Mouse (Mus musculus) erythroblast, embryonic 14.5 days (primary cell): Measurements from ENCODE around the gene Gm9745.
"Not testable (repeated sequence)": the region's sequence is repeated elsewhere in the genome, so short reads cannot be mapped to it uniquely, and the experiment has no call there.

Experiments used
- GATA1 ChIP-seq: IDR thresholded peaks from 2 replicates; pipeline ENCODE4 v1.6.1; 2012; ENCODE audit warnings: low read length, inconsistent platforms, mixed read lengths
- TAL1 ChIP-seq: IDR thresholded peaks from 3 replicates; pipeline ENCODE4 v1.6.1; 2012; ENCODE audit warnings: low read length, inconsistent platforms, mixed read lengths

DNA sequence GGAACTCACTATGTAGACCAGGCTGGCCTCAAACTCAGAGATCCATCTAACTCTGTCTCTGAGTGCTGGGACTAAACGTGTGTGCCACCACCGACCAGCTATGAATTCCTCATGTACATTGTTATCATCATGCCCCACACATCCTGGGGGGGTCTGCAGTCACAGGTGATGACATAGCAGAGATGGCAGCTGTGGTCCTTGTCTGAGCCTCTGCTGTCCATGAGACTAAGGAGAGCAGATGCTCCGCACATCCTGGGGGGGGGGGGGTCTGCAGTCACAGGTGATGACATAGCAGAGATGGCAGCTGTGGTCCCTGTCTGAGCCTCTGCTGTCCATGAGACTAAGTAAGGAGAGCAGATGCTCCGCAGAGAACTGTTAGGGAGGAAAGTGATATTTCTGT, 6.9 kb downstream of the Gm9745 start:
- not testable (repeated sequence) for TF ChIP-seq GATA1, TAL1
